Mouse (Mus musculus): ENCODE data around the gene Hmg20a. TPM values are rescaled to one million over a fixed set of nuclear protein-coding genes. Genes with fewer than 3 reads are reported as not detected.

Gene Hmg20a
- polyA plus RNA-seq, 1 experiment from 2014 or later = 36.2 TPM

GRCm38 (mm10) chr9:56540051-56540450 lies 121.6 kb downstream of the Hmg20a start:
- no peak for TF ChIP-seq CTCF (IDR thresholded peaks at IDR 0.05; ENCODE audit: low read depth)
- H3K4me2 ChIP-seq (ENCODE audit: low read length) = no peak overlapping the region

GRCm38 (mm10) chr9:56544687-56545475 lies 126.5 kb downstream of the Hmg20a start:
- Histone ChIP-seq H3K27me3 (ENCODE audit: insufficient read depth, low read length) (no peaks in the 10 kb centered on the region), H3K9me3 (replicated peaks; ENCODE audit: low read length) (no peaks in the 10 kb centered on the region), H3K36me3 (ENCODE audit: insufficient read depth, low read length) (no peaks in the 10 kb centered on the region), H3K9ac (ENCODE audit: low read depth, low read length) (no peak overlapping the region), H3K27ac (no peak overlapping the region), H3K4me3 (replicated peaks; ENCODE audit: low read depth, low read length) (no peak overlapping the region), H3K4me2 (ENCODE audit: low read length) (no peak overlapping the region), H3K4me1 (replicated peaks; ENCODE audit: insufficient read depth, low read length) (no peaks in the 10 kb centered on the region)
- WGBS = 63% methylated on average over 6 of the region's 6 CpGs
- DNase-seq (ENCODE audit: low spot score) = no peak
- ATAC-seq (replicated peaks; ENCODE audit: low FRiP score, low read depth) = no peak
- TF ChIP-seq CTCF (IDR thresholded peaks at IDR 0.05; ENCODE audit: low read depth) = no peak

More at GRCm38 (mm10) chr9:56540051-56540450, 121.6 kb downstream of the Hmg20a start:
- ATAC-seq (replicated peaks; ENCODE audit: low FRiP score, low read depth) (no peak), DNase-seq (ENCODE audit: low spot score) (peak; percentile 63)
- WGBS = 28% methylated on average over 12 of the region's 12 CpGs
- H3K4me3 ChIP-seq (replicated peaks; ENCODE audit: low read depth, low read length) = no peak overlapping the region
- H3K9ac ChIP-seq (ENCODE audit: low read depth, low read length) = no peak overlapping the region
- no peaks in the 10 kb centered on the region for H3K9me3 ChIP-seq (replicated peaks; ENCODE audit: low read length)
- no peaks in the 10 kb centered on the region for H3K27me3 ChIP-seq (ENCODE audit: insufficient read depth, low read length)
- no peaks in the 10 kb centered on the region for H3K36me3 ChIP-seq (ENCODE audit: insufficient read depth, low read length)
- H3K4me1 ChIP-seq (replicated peaks; ENCODE audit: insufficient read depth, low read length) = no peaks in the 10 kb centered on the region
- H3K27ac ChIP-seq = no peak overlapping the region

Other genes starting within 250 kb of the Hmg20a start
- 11.6 and 12.2 TPM in 2 replicates for gene Peak1, start 542 bp upstream of the Hmg20a start, polyA plus RNA-seq (2015; fragmentation: Nextera tagmentation; extraction: Ambion mirVana)